Mouse (Mus musculus): ENCODE measurements at regions not wholly inside any gene's neighbourhood (a gene's known extent, or its start where the extent isn't known, plus 50 kb on each side); places are given as distances from the start of the nearest gene placed in this dataset.

DNA sequence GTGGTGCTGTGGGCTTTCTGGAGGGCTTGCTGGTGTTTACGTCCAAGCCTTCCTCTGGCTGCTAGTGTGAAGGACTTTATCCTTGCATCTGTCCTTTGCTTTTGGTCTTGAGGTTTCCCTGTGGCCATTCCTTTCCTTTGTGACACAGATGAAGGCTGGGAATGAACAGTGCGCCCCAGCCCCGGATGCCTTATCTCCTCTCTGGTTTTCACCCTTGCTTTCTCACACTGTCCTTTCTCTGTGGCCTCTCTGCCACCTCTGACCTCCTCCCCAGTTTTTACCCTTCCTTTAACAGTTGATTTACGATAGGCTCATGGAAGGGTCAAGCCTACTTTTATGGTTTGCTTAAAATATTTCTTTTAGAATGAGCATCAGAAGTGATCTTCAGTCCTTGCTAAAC lies 53.2 kb downstream of the Gas1 start:
- DNase-seq = no peak

DNA sequence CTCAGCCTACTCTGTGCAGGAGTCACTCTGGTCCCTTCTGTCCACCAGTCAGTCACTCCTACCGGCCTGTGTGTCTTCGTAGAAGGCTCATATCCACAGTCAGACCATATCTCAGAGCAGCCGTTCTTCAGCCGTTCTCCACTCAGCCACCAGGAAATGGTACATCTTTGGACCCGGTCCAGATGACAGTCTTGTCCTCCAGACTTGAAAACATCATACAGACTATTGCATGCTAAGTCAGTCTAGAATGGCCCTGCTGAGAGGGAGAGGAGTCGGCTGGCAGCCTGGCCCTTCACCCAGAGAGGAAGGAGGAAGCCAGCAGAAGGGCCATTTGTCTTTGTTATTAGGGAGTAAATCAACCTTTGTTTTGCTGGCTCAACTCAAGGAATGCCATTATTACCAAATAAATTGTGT lies 54.0 kb downstream of the Gas1 start:
- no peak for DNase-seq

GRCm38 (mm10) chr13:60122341-60123173 lies 54.6 kb downstream of the Gas1 start:
- DNase-seq = no peak

GRCm38 (mm10) chr13:60111465-60111864 lies 65.7 kb downstream of the Gas1 start:
- no peak for DNase-seq

GRCm38 (mm10) chr13:60110079-60110846 lies 66.9 kb downstream of the Gas1 start:
- no peak for DNase-seq

DNA sequence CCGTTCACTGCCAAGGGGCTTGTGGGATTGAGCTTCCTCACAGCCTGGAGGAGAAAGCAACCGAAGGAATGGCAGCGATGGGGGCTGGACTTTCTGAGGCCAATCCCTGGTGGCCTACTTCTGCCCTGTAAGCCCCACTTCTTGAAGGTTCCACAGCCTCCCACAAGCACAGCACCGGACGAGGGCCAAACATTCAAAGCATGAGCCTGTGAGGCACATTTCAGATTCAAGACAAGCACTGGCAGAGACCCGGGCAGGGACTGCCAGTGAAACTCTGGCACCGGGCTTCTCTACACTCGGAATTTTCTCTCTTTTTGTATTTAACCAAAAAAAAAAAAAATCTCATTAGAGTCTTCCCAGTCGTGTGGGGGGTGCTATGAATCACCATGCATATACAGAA lies 71.9 kb downstream of the Gas1 start:
- peak; percentile 5 to 13 for DNase-seq

DNA sequence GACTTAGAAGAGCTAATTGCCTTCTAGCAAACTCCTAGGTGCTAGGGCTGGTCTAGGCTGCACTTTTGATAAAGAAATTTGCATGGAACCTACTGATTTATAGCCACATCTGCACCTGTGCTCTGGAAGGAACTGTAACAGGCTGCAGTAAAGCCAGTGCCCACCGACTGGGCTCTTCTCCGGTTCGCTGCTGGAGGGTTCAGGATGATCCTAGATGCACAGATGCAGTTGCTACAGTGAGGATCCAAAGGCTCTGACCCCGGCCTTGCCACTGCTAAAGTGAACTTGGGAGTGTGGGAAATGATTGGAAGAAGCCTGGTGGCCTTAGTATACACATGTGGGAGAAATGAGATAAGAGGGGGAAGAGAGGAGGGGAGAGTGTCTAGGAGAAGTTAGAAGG lies 75.5 kb downstream of the Gas1 start:
- DNase-seq = no peak

GRCm38 (mm10) chr13:60100130-60101112 lies 76.7 kb downstream of the Gas1 start:
- no peak for DNase-seq

DNA sequence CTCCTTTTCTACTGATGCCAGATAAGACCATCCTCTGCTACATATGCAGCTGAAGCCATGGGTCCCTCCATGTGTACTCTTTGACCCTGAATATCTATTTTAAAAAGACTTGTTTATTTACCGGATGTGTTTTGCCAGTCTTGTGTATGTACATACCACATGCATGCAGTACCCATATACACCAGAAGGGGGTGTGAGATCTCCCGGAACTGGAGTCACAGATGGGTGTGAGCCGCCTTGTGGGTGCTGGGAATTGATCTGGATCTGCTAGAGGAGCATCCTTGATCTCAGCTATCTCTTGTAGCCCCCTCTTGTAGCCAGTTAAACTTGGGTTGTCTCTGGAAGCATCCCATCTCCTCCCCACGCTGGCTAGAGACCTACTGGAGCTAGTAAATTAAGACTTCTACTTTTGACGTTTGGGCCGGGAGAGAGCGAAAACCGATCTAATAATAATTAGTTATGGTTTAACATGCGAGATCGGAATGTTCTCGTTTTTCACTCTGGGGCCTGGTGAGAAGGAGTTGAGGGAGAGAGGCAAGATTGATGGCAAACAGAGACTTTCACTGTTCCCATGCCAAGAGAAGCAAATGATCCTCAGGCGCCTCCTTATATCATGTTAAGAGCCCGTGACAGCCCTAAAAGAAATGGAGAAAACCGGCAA lies 77.6 kb downstream of the Gas1 start:
- DNase-seq = no peak

GRCm38 (mm10) chr13:60098394-60098793 lies 78.8 kb downstream of the Gas1 start:
- no peak for DNase-seq

DNA sequence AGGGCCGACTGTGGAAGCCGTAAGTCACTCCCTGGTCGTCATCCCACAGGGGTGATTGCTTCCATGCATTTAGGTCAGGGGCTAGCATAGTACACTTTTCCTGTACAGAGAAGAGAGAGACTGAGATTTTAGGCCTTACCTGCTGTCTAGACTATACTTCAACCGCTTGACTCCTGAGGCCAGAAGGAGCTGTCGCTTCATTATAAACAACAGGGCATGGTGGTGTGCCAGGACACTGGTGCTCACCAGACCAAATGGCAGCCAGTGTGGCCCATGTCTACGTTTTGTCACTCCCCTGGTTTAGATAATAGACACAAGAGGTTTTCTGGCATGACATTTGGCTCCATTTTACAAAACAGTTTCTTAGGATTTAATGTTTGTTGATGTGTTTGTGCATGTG lies 79.4 kb downstream of the Gas1 start:
- DNase-seq = no peak

- no peak for DNase-seq
Observed at GRCm38 (mm10) chr13:60086657-60087056, 90.5 kb downstream of the Gas1 start.

GRCm38 (mm10) chr13:60084975-60085374 lies 92.2 kb downstream of the Gas1 start:
- no peak for DNase-seq

- no peak for DNase-seq
Observed at GRCm38 (mm10) chr13:60084290-60084689, 92.9 kb downstream of the Gas1 start.

DNA sequence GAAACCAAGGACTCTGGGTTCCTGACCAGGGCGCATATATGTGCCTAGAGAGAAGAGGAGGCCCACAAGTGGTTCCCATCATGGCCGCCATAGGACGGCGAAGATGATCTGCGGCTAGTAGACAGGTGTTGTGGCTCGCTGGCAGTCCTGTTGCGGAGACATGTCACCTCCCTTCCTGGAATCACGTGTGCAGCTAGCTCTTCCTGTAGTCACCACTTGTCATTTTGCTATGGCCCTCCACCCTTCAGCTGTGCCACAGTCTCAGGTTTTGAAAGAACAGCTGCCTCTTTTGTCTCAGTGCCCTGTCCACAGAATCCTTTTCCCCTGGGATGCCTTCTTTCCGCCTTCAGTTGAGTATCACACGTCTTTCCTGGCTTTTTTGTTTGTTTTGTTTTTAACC lies 97.1 kb downstream of the Gas1 start:
- DNase-seq = no peak

GRCm38 (mm10) chr13:60078331-60079050 lies 98.7 kb downstream of the Gas1 start:
- no peak for DNase-seq

DNA sequence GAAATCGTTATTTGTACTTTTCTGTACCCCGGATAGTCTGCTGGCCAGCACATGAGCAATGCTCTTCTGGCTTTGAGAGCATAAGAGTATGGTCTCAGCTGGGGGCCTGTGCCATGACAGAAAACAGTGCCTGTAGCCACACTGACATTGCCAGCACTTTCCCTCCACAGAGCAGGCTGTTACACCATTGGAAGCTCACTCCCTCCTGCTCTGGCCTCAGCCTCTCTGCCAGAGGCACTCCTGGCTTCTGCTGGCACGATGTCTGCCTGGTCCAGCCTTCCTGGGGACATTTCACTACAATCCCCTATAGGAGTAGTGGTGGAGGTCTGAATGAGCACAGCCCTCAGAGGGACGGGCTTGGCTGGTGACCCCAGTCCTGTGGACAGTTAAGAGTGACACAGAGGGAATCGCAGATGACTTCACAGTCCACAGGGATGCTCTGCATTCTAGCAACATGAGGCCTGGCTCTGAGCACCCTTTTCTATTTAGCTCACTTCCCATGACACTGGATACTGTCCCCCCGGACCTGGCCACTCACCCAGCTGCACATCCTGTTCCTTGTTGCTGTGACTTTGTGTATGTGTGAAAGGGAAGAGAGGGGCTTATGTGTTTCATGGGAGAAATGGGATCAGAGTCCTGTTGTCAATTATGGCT lies 100.9 kb downstream of the Gas1 start:
- DNase-seq = no peak

GRCm38 (mm10) chr13:60071595-60071994 lies 105.6 kb downstream of the Gas1 start:
- no peak for DNase-seq

- no peak for DNase-seq
Observed at GRCm38 (mm10) chr13:60069196-60069595, 108.0 kb downstream of the Gas1 start.

DNA sequence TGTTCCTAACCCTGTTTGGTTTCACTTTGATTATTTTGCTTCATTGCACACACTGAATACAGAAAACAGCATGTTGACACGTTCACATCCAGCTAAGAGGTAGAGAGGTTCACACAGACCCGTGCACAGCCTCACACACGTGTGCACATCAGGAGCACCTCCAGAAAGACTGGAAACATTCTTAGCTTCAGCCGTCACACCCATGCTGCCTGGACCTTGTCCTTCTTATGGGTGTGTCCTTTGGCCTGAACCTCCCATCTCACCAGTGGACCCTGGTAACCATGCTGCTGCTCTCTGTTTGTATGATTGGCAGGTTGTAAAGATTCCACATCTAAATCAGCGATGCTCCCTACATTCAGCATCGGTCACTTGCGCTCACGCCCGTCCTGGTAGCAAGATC lies 109.8 kb downstream of the Gas1 start:
- DNase-seq = no peak

- DNase-seq = no peak
Observed at GRCm38 (mm10) chr13:60061589-60061988, 115.6 kb downstream of the Gas1 start.

Data from cerebellum, adult 18-20 months (tissue).